Mouse (Mus musculus) kidney, embryonic 15.5 days (tissue): ENCODE results near the gene H2-Aa. TPM values are rescaled to one million over a fixed set of nuclear protein-coding genes. Genes with fewer than 3 reads are reported as not detected.
"Not testable (repeated sequence)": the region's sequence is repeated elsewhere in the genome, so short reads cannot be mapped to it uniquely, and the experiment has no call there.

Experiments used
- ATAC-seq: fragments of 200-750 bp; cut with Nextera tagmentation; replicated peaks from 2 replicates; pipeline ENCODE4 v1.8.0; 2017; ENCODE audit warnings: moderate TSS enrichment; ENCODE audit not compliant: low FRiP score
- H3K27ac ChIP-seq: fragments of 300-500 bp; sonication (generic); 2 replicates; pipeline ENCODE4 v1.5.1; 2015; ENCODE audit warnings: mild to moderate bottlenecking, inconsistent platforms
- H3K27me3 ChIP-seq: fragments of 300-500 bp; sonication (generic); 2 replicates; pipeline ENCODE4 v1.6.1; 2015; ENCODE audit warnings: inconsistent platforms
- H3K36me3 ChIP-seq: fragments of 300-500 bp; sonication (generic); 2 replicates; pipeline ENCODE4 v1.6.1; 2015; ENCODE audit warnings: inconsistent platforms
- H3K4me1 ChIP-seq: fragments of 300-500 bp; sonication (generic); 2 replicates; pipeline ENCODE4 v1.6.1; 2015; ENCODE audit warnings: inconsistent platforms
- H3K4me2 ChIP-seq: fragments of 300-500 bp; sonication (generic); 2 replicates; pipeline ENCODE4 v1.6.1; 2015; ENCODE audit warnings: moderate library complexity, mild to moderate bottlenecking, inconsistent platforms
- H3K4me3 ChIP-seq: fragments of 300-500 bp; sonication (generic); replicated peaks from 2 replicates; pipeline ENCODE4 v1.5.1; 2015; ENCODE audit warnings: mild to moderate bottlenecking, inconsistent platforms
- H3K9ac ChIP-seq: fragments of 300-500 bp; sonication (generic); 2 replicates; pipeline ENCODE4 v1.6.1; 2015; ENCODE audit warnings: mild to moderate bottlenecking, inconsistent platforms
- H3K9me3 ChIP-seq: fragments of 300-500 bp; sonication (generic); replicated peaks from 2 replicates; pipeline ENCODE4 v1.6.1; 2016; ENCODE audit warnings: inconsistent platforms
- WGBS: fragments of 180-500 bp; shearing (Covaris S2); methylation state at CpG from one replicate; pipeline ENCODE4 v1.1.7; 2015; ENCODE audit warnings: mixed read lengths; 5-methylcytosine and 5-hydroxymethylcytosine counted together
- polyA plus RNA-seq: library from polyadenylated mRNA; unstranded; fragments of >200 nt; fragmentation: Nextera tagmentation; extraction: Ambion mirVana; gene quantifications from 2 replicates; pipeline ENCODE4 v1.2.1, GENCODE M21; 2015

The H2-Aa gene
- polyA plus RNA-seq, result 2.1 and 2.3 TPM in 2 replicates

DNA sequence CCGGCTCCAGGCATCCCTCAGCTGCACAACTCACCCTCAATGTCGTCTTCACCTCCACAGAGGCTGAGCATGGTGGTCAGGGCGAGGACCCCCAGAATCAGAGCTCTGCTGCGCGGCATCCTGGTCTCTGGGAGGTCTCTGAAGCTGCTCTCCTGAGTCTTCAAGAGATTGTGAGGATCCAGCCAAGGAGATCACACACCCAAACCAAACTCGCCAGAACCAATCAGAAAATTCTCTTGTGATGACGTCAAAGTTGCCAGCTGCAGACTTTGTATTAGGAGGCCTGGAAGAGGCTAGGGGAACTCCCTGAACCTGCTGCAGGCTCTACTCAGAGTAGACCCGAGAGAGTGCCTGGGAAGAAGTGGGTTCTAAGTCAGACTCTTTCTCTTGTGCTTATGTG, at the start of gene H2-Aa:
Gene H2-Aa, minus strand, starts transcription at position 176 of the 400 bp plus-strand sequence.
- no peak within 1 kb of the TSS for H3K4me3 ChIP-seq

DNA sequence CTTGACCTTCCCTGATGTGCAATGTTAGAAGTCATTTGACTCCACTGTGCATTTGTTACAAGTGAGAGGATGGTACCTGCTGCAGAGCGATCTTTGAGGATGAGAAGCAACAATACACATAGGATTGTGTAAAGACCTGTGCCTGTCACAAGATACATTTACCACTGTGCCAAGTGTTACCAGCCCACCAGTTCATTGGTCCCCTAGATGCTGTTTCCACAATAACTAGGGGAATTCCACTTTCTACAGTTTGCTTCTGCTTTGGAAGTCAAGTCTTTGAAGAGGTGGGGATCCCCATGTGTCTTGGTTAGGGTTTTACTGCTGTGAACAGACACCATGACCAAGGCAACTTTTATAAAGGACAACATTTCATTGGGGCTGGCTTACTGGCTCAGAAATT, 43.6 kb upstream of the H2-Aa start:
- Histone ChIP-seq H3K4me1 (peaks cover 4% of the 10 kb centered on the region; the same call in 1 of the 2 replicates), H3K27me3 (no peaks in the 10 kb centered on the region; the same call in 1 of the 2 replicates), H3K4me3 (no peak overlapping the region), H3K9me3 (no peaks in the 10 kb centered on the region), H3K9ac (no peak overlapping the region), H3K36me3 (no peaks in the 10 kb centered on the region), H3K27ac (no peak overlapping the region), H3K4me2 (no peak overlapping the region)
- ATAC-seq, result no peak
- WGBS, result 93% methylated on average over 1 of the region's 1 CpGs

More for the DNA sequence above, at the start of gene H2-Aa:
- H3K9ac ChIP-seq, result no peak within 1 kb of the TSS
- peak; percentile 78 for ATAC-seq
- no peaks in the 10 kb centered on the region for H3K9me3 ChIP-seq
- H3K4me1 ChIP-seq, result no peaks in the 10 kb centered on the region
- H3K27me3 ChIP-seq, result 0 out of 2 replicates have a peak, but pooled peaks cover 3% of the 10 kb centered on the region
- 13% methylated on average over 8 of the region's 8 CpGs for WGBS
- no peaks in the 10 kb centered on the region for H3K36me3 ChIP-seq
- H3K4me2 ChIP-seq, result no peak within 1 kb of the TSS
- no peak within 1 kb of the TSS for H3K27ac ChIP-seq

DNA sequence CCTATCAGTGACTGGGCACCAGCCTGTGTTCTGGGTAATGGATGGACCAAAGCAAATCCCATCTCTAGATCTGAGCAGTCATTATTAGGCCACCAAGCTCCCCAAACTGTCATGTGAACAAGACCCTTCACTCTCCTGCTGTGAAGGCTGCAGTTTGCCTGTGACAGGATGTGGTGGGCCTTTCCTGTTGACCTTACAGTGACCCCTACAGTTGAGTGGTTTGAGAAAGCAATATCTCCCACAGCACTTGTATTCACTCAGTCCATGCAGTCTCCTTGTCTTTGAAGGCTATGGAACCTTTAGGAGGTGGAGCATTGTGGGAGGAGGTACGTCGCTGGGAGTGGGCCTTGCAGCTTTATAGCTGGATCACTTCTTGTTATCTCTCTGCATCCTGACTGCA, 42.2 kb upstream of the H2-Aa start:
- H3K9me3 ChIP-seq, result no peaks in the 10 kb centered on the region

DNA sequence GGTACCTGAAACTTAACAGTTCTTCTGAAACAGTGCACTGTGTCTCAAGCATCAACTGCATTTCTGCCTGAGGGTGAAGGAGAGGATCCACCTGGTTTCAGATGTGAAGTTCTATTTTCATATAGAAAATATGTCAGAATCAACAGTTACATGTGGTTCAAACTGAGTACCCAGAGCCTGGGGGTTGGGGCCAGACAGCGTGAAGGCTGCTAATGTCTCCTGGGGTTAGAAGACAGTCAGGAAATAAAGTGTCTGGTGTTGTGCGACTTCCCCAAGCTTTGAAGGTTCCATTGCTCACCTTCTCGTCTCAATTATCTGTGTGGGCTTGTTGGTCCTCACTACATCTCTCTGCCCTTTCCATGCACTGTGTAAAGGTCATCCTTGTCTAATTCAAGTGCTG, 38.8 kb upstream of the H2-Aa start:
- 76% methylated on average over 3 of the region's 3 CpGs for WGBS
- H3K9me3 ChIP-seq, result no peaks in the 10 kb centered on the region
- peaks cover 4% of the 10 kb centered on the region; the same call in 1 of the 2 replicates for H3K4me1 ChIP-seq
- no peak for ATAC-seq
- no peak overlapping the region for H3K9ac ChIP-seq
- no peaks in the 10 kb centered on the region for H3K36me3 ChIP-seq
- H3K27me3 ChIP-seq, result no peaks in the 10 kb centered on the region
- H3K4me2 ChIP-seq, result no peak overlapping the region
- H3K4me3 ChIP-seq, result no peak overlapping the region
- H3K27ac ChIP-seq, result no peak overlapping the region

More for the DNA sequence above, 42.2 kb upstream of the H2-Aa start:
- no peak for ATAC-seq
- Histone ChIP-seq H3K4me1 (peaks cover 4% of the 10 kb centered on the region; the same call in 1 of the 2 replicates), H3K9ac (no peak overlapping the region), H3K27ac (no peak overlapping the region), H3K4me2 (no peak overlapping the region), H3K4me3 (no peak overlapping the region), H3K27me3 (no peaks in the 10 kb centered on the region; the same call in 1 of the 2 replicates), H3K36me3 (no peaks in the 10 kb centered on the region)
- 41% methylated on average over 2 of the region's 2 CpGs for WGBS

DNA sequence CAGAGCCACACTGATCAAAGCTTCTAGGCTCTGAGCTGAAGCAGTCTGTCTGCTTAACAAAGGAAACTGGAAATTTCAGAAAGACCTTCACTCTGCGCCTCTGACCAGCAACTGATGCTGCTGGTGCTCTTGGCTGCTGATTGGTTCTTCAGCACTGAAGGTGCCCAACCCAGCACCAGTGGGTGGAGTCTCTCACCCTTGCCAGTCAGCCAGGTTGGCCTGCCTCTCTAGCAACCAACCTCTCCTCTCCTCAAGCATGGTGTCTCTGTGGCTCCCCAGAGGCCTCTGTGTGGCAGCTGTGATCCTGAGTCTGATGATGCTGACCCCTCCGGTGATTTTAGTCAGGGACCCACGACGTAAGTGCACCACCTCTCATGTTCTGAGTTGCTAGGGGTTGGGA, 37.8 kb upstream of the H2-Aa start, which contains the start of gene H2-Eb2:
Gene H2-Eb2, plus strand, starts transcription at position 230 of the 400 bp plus-strand sequence.
- no peak within 1 kb of the TSS for H3K9ac ChIP-seq
- H3K27me3 ChIP-seq, result no peaks in the 10 kb centered on the region
- no peak within 1 kb of the TSS for H3K4me2 ChIP-seq
- no peak within 1 kb of the TSS for H3K4me3 ChIP-seq
- H3K9me3 ChIP-seq, result no peaks in the 10 kb centered on the region
- H3K4me1 ChIP-seq, result peaks cover 4% of the 10 kb centered on the region; the same call in 1 of the 2 replicates
- H3K36me3 ChIP-seq, result no peaks in the 10 kb centered on the region
- WGBS, result 49% methylated on average over 4 of the region's 4 CpGs
- no peak for ATAC-seq
- H3K27ac ChIP-seq, result no peak within 1 kb of the TSS

DNA sequence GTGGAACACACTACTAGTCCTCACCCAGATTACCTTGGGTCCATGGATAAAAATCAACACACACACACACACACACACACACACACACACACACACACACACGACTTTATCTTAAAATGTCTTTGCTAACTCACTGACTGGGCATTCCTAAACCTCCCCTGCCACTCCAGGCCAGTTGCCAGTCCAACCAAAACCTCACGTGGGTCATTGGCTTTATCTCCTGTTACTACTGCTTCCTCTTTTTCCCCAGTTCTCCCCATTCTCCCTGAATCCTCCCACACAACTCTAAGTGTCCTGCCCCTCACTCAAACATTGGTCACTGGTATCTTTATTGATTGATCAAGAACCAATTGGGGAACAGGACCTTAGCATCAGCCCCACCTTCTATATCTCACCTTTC, 29.7 kb upstream of the H2-Aa start:
- Histone ChIP-seq H3K9me3 (no peaks in the 10 kb centered on the region), H3K9ac (no peak overlapping the region), H3K4me1 (0 out of 2 replicates have a peak, but pooled peaks cover 3% of the 10 kb centered on the region), H3K4me2 (no peak overlapping the region), H3K4me3 (no peak overlapping the region), H3K36me3 (no peaks in the 10 kb centered on the region), H3K27ac (no peak overlapping the region), H3K27me3 (no peaks in the 10 kb centered on the region)
- ATAC-seq, result no peak
- 23% methylated on average over 2 of the region's 2 CpGs for WGBS

DNA sequence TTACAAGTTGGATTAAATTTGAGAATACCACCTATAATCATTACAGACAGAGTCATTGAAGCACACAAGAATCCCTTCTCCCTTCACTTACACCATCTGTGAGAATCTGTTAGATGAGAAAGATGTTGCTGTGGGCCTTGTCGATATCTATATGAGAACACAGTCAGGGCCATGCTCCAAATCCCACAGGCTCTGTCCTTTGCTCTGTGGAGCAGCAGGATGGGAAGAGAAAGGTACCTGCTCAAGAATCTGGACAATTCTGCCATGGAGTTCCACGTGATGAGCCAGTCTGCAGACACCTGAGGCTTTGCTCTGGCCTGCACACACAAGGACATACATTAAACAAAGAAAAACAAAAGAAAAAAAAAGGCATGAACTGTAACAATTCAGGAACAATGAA, 29.1 kb upstream of the H2-Aa start:
- Histone ChIP-seq H3K4me3 (no peak overlapping the region), H3K36me3 (no peaks in the 10 kb centered on the region), H3K9ac (no peak overlapping the region), H3K27me3 (no peaks in the 10 kb centered on the region), H3K27ac (no peak overlapping the region), H3K9me3 (no peaks in the 10 kb centered on the region), H3K4me2 (no peak overlapping the region), H3K4me1 (0 out of 2 replicates have a peak, but pooled peaks cover 3% of the 10 kb centered on the region)
- 80% methylated on average over 2 of the region's 2 CpGs for WGBS
- no peak for ATAC-seq

DNA sequence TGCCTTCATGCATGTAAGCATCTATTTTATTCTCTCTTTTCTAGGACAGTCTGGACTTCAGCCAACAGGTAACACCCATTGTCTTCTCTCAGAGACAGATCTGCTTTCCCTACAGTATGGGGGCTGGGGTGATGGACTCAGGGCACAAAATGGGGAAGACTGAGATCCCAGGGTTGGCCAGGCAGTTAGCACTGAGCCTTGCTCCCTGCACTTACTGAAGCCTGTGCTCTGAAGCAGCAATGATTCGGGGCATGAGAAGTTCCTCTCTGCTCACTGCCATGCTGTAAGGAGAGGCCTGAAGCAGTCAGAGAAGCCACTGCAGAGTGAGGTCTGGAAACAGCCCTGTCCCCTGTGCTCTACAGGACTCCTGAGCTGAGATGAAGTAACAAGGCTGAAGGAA, 27.9 kb upstream of the H2-Aa start:
- Histone ChIP-seq H3K9ac (no peak overlapping the region), H3K27ac (no peak overlapping the region), H3K4me3 (no peak overlapping the region), H3K4me1 (0 out of 2 replicates have a peak, but pooled peaks cover 3% of the 10 kb centered on the region), H3K4me2 (no peak overlapping the region), H3K36me3 (no peaks in the 10 kb centered on the region), H3K9me3 (no peaks in the 10 kb centered on the region), H3K27me3 (no peaks in the 10 kb centered on the region)
- ATAC-seq, result no peak
- WGBS, result 84% methylated on average over 1 of the region's 1 CpGs

DNA sequence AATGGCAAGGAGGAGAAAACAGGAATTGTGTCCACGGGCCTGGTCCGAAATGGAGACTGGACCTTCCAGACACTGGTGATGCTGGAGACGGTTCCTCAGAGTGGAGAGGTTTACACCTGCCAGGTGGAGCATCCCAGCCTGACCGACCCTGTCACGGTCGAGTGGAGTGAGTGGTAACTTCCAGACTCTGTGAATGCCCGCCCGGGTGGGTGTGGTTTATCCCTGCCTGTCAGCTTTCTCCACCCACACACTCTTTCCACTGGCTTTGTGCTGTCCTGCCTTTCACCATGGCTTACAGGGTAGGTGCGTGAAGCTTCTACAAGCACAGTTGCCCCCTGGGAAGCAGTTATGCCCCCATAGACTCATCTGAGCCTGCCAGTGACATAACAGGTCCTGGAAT, 26.7 kb upstream of the H2-Aa start:
- no peak overlapping the region for H3K4me2 ChIP-seq
- peaks cover 8% of the 10 kb centered on the region; the same call in 1 of the 2 replicates for H3K4me1 ChIP-seq
- 56% methylated on average over 9 of the region's 9 CpGs for WGBS
- H3K9me3 ChIP-seq, result no peaks in the 10 kb centered on the region
- no peak overlapping the region for H3K9ac ChIP-seq
- no peak overlapping the region for H3K27ac ChIP-seq
- H3K27me3 ChIP-seq, result no peaks in the 10 kb centered on the region
- H3K36me3 ChIP-seq, result no peaks in the 10 kb centered on the region
- ATAC-seq, result peak; percentile 72
- H3K4me3 ChIP-seq, result no peak overlapping the region

DNA sequence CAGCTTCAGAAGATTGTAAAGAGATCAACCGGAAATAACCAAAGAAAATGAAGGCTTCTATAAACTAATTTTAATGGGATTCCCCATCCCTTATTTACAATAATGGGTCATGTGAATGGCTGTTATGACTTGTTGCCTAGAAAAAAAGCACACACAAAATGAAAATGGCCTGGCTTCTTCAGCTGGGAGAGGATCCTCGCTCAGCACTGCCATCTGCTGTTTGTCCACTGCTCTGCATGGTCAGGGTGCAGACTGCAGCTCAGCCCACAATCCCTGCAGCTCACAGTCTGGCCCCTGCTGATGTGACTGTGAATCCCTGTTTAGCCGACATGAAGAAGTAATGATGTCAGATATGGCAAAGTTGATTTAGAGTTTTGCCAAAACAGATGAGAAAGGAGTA, 25.8 kb upstream of the H2-Aa start:
- no peak overlapping the region for H3K9ac ChIP-seq
- no peak overlapping the region for H3K4me3 ChIP-seq
- peaks cover 10% of the 10 kb centered on the region; the same call in 1 of the 2 replicates for H3K4me1 ChIP-seq
- no peaks in the 10 kb centered on the region for H3K36me3 ChIP-seq
- no peaks in the 10 kb centered on the region for H3K9me3 ChIP-seq
- ATAC-seq, result no peak
- no peaks in the 10 kb centered on the region for H3K27me3 ChIP-seq
- 38% methylated on average over 3 of the region's 3 CpGs for WGBS
- H3K27ac ChIP-seq, result no peak overlapping the region
- no peak overlapping the region for H3K4me2 ChIP-seq

DNA sequence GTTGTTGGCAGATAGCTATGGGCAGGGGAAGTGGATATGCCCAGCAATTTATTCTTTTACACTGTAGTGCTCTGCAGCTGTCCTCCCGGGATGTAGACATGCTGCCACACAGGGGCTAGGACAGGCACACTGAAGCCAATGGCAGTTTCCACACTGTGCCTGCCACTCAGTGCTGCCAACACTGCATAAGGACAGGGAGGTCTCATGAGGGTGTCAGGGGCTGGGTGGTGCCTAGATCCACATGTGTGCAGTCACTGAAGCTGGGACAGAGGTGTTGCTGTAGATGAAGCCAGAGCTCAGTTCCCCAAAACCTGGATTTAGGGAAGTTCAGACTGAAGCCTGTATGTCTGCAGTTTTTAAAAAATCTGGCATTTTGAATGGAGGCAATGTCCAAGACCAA, 24.6 kb upstream of the H2-Aa start:
- no peaks in the 10 kb centered on the region for H3K27me3 ChIP-seq
- no peaks in the 10 kb centered on the region for H3K36me3 ChIP-seq
- H3K4me3 ChIP-seq, result no peak overlapping the region
- H3K4me1 ChIP-seq, result peaks cover 10% of the 10 kb centered on the region; the same call in 1 of the 2 replicates
- no peak for ATAC-seq
- 71% methylated on average over 1 of the region's 1 CpGs for WGBS
- H3K9ac ChIP-seq, result no peak overlapping the region
- H3K9me3 ChIP-seq, result no peaks in the 10 kb centered on the region
- no peak overlapping the region for H3K27ac ChIP-seq
- H3K4me2 ChIP-seq, result no peak overlapping the region

DNA sequence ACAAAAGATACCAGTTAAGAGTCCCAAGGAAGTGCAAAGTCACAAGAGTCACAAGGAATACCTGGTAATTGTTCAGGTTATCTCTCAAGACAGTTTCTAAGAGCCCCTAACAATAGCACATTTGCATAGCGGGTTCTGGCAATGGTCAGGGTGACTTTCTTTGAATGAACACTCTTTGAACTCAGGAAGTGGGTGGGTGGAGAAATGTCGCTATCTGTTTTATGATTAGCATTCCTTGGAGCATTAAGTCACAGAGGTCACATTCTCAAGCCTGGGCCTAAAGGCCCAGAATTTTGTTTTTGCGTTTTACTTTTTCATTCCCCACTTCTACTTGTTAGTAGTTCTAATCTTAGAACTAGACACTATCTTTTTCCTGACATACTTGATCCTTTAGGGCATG, 22.9 kb upstream of the H2-Aa start:
- H3K27me3 ChIP-seq, H3K36me3 ChIP-seq, H3K9ac ChIP-seq, H3K9me3 ChIP-seq, H3K4me2 ChIP-seq, H3K27ac ChIP-seq, H3K4me3 ChIP-seq, ATAC-seq: not testable (repeated sequence)
- 80% methylated on average over 3 of the region's 3 CpGs for WGBS
- H3K4me1 ChIP-seq, result peaks cover 10% of the 10 kb centered on the region; the same call in 1 of the 2 replicates
